Mouse (Mus musculus): ENCODE measurements at regions not wholly inside any gene's neighbourhood (a gene's known extent, or its start where the extent isn't known, plus 50 kb on each side); places are given as distances from the start of the nearest gene placed in this dataset.

GRCm38 (mm10) chr12:35623484-35623883, 88.6 kb upstream of the Ahr start:
- no peak for DNase-seq

GRCm38 (mm10) chr12:35614885-35615284, 80.0 kb upstream of the Ahr start:
- no peak for DNase-seq

GRCm38 (mm10) chr12:35607652-35608051, 72.8 kb upstream of the Ahr start:
- DNase-seq = no peak

GRCm38 (mm10) chr12:35603742-35604141, 68.9 kb upstream of the Ahr start:
- DNase-seq = no peak

- DNase-seq = no peak
Measured at GRCm38 (mm10) chr12:35602589-35602988, 67.8 kb upstream of the Ahr start.

- DNase-seq = no peak
Measured at GRCm38 (mm10) chr12:35598298-35598697, 63.5 kb upstream of the Ahr start.

GRCm38 (mm10) chr12:35592866-35593265, 58.0 kb upstream of the Ahr start:
- DNase-seq = no peak
